Mouse (Mus musculus): Measurements from ENCODE around the gene Mrps14. TPM values are rescaled to one million over a fixed set of nuclear protein-coding genes. Genes with fewer than 3 reads are reported as not detected.

Mrps14 gene
- total RNA-seq, 2 experiments from 2014 or later = 52.8 to 56.1 TPM

Other genes starting within 250 kb of the Mrps14 start
- gene 4930523C07Rik, start 150.8 kb upstream of the Mrps14 start, total RNA-seq (2021) = 1 to 10 TPM; 3.5 to 4.4 TPM
- under 1 TPM; 0.95 to 0.97 TPM for gene Tnn, start 41.6 kb upstream of the Mrps14 start, total RNA-seq (2021)
- gene Cacybp, start 17.7 kb downstream of the Mrps14 start, total RNA-seq (2021) = 100 to 1,000 TPM; 106 to 109 TPM

Data from left cerebral cortex, postnatal 10 days (tissue).